Mouse (Mus musculus) lung, postnatal 25 days (tissue): ENCODE results near the gene Gm20388.
"Not testable (repeated sequence)": the region's sequence is repeated elsewhere in the genome, so short reads cannot be mapped to it uniquely, and the experiment has no call there.

Source experiments
- DNase-seq: peaks from one replicate; pipeline ENCODE4 v3.0.0; 2022; ENCODE audit warnings: low spot score

Gene Gm20388

DNA sequence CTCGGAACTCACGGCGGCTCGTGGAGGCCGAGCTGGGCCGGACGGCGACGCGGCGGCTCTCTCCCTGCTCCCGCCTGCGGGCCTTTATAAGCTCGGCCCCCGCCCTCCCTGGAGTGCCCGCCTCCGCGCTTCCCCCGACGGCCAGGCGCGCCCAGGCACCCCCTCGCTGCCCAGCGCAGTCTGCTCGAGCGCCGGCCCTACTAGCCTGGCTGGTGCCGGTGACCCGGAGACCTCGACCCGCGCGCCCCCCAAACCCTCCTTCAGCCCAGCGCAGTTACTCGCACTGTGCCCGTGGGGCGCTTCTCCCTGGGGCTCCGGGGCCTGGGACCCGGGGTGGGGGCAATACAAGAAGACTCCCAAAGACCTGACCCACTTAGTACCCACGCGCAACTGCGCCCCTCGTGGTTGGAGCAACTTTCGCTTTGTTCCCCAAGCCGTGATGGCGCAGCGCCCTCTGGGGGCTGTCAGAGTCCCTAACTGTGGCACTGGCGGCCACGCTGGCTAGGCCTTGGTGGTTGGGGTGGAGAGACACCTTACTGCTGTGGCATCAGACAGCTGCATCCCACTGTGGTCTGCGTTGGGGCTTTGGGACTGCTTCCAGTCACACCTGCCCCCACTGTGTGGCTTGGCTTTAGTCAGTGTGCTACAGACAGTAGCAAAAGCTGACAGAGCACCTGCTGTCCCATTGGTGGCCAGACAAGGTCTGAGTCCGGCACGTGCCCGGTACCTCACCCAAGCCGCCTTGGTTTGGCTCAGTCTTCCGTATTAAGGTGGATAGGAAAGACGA is 2640.8 kb downstream of the Gm20388 start, which contains the start of gene Piezo1:
Gene Piezo1, minus strand, starts transcription at position 65 of the 787 bp plus-strand sequence.
- DNase-seq: peak; percentile 94

DNA sequence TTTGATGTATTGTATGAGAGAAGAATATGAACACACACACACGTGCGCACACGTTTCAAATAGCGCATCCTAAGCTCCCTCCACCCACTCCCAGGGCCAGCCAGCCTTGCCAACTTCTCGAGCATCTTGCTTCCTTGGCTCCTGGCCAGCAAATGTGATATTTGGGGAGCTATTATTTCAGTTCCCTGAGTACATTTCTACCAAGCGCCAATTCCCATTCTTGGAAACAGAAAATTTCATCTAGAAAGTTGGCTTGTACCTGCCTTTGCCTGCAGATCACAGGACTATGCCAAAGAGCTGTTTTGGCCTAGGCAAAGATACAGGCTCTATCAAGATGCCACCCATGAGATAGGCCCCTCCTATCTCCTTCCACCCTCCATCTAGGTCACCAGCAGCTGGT is 2644.1 kb downstream of the Gm20388 start:
- DNase-seq: no peak

DNA sequence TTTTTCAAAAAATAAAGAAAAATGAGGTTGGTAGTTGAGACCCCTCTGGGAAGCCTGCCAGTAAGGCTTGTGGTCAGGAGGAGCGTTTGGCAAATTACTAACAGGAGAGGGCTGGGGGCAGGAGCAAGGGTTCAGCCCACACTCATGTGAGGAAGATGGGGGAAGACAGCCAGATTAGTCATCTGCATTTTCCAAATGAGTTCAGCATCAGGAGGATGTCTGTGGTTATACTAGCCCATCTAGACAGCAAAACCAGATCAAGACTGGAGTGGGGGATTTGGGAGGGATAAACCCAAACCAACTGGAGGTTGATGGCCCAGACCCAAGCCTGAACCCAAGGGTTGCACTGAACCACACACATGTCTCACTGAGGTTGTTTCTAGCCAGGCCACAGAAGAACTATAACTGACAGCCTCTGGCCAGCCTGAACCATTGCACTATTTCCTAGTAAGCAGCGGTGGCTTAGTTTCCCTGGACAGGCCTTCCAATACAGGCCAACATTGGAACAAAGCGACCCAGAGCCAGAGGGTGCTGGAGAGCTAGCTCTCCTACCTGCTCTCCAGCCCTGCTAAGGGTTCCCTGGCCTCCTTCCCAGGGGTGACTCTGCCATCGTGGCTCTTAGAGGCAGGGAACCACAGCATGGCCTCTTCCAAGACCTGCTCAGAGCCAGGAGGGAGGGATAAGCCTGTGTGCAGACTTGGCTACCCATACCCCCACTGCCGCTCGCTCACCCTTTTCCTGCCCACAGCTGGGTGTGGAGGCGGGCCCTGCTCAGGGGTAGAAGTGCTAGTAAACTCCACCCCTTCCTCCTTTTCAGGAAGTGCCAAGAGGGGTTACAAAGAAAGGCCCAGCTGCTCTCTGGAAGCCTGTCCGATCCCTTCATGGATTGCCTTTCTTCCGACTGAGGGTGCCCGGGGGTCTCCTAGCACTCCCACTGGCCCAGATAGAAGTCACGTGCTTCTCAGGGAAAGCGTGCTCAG is 2645.7 kb downstream of the Gm20388 start:
- peak; percentile 87 for DNase-seq

DNA sequence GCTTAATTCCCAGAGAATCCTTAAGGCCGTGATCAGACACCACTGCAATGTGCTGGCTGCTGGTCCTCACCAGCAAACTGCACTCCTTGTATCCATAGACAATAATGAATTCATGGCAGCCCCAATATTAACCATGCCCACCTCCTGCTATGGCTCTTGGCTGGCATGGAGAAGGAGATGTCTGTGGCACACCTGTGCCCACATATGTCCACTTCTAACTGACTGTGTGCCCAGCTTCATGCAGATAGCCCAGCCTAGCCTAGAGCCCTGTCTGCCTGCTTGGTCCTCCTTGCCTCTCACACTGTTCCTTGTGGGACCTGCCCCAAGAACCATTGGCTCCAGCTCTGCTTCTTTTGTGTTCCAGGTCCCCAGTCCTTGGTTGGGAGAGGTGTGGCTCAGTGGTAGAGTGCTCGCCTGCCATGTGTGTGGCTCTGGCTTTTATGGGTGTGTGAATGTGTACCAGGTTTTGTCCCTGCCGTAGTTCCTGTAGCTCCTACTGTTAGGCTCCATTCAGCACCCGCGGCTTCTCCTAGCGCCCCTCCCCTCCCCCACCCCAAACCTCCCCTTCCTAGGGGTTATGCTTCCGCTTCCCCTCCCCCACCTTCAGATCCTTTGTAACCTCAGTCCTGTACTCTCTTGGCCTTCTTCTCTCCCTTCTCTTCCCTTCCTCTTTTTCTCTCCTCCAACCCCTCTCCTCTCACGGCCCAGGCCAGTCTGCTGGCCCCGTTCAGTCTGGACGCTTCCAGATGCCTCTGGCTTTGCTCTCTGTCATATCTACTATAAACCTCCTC is 2646.8 kb downstream of the Gm20388 start:
- DNase-seq: no peak

DNA sequence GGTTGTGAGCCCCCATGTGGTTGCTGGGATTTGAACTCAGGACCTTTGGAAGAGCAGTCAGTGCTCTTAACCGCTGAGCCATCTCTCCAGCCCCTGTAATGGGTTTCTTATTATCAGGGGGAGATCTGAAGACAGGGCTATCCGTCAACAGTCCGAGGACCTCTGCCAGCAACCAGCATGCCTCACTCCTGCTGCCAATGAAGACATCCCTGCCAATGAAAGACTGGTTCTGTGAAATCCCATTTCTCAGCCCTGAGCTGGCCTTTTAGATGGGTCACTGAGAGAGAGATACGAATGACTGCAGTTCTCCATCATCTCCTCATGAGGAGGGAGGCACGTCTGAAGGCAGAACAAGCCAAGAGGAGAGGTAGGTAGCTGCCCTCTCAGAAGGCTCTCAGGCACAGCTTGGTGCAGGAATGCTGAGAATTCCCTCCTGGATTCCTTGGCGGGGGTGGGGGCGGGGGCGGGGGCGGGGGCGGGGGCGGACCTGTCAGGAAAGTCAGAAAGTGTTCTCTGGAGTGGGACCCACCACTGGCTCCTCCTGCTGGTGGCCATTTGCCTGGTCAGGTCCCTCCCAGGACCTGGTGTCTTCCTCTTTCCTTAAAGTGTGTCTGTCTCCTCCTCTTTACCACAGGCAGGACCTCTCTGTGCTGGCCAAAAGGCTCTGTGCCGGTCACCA is 2648.2 kb downstream of the Gm20388 start:
- DNase-seq: no peak

DNA sequence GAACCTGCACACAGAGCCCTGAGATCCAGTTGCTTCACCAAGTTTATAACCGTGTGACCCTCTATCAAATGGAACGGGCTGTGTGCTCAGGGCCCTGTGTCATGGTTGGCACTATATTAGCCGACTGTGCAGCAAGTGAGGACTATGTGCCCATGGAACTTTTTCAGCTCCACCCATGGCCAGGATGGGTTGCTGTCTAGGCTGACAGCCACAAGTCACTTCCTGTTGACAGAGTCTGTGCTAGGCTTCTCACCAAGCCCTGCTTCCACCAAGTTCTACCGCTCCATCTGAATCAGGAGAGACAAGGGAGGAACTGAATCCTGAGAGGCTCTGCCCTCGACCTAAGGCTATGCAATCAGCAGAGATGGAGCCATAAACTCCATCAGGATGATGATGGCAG is 2650.6 kb downstream of the Gm20388 start:
- DNase-seq: no peak

DNA sequence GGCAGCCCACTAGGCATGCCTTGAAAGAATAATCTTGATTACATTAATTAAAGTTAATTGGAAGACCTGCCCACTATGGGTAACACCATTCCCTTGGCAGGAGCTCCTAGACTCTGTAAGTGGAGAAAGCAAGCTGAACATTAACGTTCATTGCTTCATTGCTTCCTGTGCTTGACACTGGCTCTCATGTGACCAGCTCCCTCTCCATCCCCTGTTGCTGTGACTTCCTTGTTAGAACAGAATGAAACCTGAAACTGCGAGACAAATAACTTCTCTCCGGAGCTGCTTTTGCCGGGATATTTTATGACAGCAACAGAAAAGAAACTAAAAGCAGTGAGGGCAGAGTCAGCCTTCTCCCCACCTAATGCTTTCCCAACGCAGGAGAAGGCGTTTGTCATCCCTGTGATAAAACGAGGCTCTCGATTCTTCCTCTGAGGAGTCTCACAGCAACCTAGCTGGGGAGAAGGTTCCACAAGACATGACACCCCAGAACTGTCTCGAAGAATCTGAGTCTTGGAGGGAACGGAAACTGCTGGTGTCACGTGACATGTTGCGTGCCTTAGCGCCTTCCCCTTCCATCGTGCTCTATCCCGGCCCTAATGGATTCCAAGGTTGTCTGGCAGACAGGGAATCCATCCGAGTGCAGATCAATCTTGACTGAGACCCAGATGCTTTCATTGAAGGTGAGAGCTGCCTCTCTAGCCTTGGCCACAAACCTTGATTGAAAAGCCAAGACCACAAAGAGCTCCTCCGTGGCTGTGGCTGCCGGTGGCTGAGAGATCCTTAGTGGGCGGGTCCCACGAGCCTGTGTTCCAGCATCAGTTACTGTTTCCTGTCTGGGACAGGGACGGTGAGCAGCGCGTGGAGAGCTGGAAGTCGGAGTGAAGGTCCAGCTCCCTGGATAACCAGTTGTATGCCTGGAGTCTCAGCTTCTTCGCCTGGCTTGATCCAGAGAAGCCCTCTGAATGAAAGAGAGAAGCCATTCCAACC is 2654.0 kb downstream of the Gm20388 start:
- DNase-seq: no peak

DNA sequence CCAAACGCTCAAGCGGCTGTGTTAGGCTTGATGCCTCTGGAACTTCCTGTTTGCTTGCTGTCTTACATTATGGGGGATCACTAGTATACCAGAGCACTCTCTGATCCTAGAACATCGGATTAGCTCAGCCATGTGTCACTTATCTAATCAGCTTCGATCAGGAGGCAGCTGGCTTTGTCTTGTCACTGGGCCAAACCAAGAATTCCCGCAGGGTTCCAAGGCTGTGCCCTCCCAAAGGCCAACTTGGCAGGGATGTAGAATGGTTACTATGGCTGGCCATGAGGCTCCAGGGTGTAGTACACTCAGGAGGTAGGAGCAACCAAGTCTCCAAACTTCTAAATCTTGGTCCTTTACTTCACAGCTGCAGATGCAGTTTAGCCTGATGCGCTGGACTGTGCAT is 2656.1 kb downstream of the Gm20388 start:
- no peak for DNase-seq

DNA sequence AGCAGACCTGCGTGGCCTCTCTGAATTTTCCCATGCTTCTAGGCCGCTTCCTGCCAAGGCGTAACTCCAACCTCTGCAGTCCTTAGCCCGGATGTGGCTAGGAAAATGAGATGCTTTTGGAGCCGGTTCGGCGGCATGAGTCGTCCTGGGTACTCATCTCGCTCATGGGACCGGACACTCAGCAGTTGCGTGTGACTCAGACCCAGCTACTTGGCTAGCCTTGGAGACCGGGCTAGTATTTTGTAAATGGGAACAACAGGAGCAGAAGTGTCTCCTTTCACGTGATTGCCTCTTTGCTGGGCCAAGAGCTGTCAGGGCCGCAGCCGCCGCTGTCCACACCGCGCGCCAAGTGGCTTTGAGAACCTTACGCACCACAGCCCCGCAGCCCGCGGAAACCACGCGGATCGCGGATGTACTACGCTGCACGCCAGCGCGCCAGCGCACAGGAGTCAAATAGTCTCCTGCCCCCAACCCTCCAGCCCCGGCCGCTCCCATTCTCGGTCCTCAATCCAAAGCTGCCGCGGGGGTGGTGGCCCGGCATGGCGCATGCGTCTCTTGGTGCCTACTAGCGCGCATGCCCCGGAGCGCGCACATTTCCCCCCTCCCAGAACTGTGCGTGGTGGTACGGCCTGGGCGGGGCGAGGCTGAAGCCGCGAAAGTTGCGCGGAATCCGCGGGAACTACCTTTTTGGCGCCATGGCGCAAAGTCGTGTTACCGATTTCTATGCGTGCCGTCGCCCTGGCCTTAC is 2656.9 kb downstream of the Gm20388 start, which contains the start of gene Cdt1:
Gene Cdt1, plus strand, starts transcription at position 655 of the 748 bp plus-strand sequence.
- peak; percentile 95 for DNase-seq

DNA sequence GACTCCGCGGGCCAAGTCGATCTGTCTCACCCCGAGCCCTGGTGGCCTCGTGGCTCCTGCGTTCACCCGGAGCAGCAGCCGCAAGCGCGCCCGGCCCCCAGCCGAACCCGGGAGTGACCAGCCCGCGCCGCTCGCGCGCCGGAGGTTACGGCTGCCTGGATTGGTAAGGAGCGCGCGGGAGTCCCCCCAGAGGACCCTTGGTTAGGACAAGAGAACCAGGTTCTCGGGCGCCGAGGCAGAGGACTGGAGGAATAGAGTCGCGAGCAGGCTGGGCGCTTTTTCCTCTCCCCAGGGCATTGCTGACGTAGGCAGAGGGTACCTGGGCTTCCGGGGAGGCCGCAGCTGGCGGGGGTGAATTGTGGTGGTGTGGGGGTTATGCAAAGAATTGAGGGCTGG is 2657.5 kb downstream of the Gm20388 start:
- no peak for DNase-seq

DNA sequence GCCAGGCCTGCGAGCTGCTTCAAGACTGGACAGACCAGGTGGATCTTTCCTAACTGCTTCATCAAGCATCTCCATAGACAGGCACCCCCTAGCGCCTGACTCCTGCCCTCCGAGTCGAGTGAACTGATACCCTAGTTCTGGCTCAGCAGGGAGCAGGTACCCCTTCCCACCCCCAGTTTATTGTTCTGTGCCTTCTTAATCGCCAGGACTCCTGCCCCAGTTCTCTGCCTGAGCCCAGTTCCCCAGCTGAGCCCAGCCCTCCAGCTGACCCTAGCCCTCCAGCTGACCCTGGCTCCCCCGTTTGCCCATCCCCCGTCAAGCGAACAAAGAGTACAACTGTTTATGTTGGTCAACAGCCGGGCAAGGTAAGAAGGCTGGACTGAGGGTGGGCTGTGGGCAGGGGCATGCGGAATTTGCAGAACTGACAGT is 2658.3 kb downstream of the Gm20388 start:
- DNase-seq: no peak

DNA sequence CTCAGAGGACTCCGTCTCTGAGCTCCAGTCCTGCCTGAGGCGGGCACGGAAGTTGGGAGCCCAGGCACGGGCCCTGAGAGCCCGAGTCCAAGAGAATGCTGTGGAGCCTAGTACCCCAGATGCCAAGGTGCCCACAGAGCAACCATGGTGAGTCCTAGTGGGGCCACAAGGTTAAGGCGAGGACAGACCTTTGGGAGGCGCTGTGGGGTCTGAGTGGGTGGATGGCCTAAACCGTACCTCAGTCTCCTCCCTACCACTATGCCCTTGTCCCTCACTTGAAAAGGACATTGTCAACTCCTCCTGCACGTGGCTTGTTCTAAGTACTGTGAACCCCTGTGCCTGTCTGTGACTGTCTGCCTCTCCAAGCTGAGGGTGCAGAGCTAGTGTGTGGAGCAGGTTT is 2658.7 kb downstream of the Gm20388 start:
- no peak for DNase-seq

DNA sequence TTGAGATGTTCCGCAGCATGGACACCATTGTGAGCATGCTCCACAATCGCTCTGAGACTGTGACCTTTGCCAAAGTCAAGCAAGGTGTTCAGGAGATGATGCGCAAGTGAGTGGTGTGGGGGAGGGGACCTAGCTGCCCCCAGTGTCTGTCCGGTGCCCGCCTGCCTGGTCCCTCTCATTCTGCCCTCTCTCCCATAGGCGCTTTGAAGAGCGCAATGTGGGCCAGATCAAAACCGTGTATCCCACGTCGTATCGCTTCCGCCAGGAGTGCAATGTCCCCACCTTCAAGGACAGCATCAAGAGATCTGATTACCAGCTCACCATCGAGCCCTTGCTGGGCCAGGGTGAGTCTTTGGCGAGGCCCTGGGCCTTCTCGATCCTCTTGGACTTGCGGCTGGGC is 2659.4 kb downstream of the Gm20388 start:
- DNase-seq: no peak

DNA sequence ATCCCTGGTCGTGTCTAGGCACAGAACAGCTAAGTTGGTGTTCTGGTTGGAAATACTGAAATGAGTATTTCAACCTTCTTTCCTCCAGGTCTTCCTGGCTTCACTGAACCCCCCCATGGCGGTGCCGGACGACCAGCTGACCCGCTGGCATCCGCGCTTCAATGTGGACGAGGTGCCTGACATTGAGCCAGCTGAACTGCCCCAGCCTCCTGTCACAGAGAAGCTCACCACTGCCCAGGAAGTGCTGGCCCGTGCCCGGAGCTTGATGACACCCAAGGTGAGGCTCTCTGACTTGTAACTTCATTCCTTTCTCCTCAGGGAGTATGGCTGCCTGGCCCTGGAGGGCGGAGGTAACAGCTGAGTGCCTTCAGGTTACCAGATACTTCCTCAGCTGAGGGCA is 2660.5 kb downstream of the Gm20388 start:
- DNase-seq: no peak

DNA sequence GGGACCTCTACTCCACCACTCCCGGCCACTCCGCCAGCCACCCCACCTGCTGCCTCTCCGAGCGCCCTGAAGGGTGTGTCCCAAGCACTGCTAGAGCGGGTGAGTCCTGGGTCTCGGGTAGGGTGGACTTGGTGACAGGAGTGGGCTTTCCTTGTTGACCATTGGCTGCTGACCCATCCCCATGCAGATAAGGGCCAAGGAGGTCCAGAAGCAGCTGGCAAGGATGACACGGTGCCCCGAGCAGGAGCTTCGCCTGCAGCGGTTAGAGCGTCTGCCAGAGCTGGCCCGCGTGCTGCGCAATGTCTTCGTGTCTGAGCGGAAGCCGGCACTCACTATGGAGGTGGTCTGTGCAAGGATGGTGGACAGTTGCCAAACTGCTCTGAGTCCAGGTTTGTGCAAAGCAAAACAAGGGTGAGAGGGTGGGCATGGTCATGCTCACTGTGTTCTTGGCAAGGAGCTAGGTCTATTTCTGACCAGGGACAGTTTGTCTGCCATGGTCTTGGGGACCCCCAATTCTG is 2661.2 kb downstream of the Gm20388 start:
- no peak for DNase-seq

DNA sequence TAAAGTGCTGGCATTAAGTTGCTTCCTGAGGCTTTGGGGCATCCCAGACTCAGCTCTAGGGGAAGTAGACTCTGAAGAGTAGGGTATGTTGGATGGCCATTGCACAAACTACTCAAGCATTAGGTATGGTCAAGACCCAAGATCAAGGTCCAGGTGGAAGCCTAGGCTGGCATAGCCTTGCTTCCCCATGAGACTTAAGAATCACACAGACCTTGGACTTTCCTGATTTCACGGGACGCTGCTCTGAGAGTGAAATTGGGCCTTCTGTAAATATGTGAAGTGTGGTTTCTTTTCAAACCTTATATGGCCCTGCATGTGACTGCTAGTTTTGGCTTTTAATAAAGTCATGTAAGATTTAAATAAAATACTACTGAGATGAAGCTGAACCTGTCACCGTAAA is 2662.1 kb downstream of the Gm20388 start:
- DNase-seq: no peak

DNA sequence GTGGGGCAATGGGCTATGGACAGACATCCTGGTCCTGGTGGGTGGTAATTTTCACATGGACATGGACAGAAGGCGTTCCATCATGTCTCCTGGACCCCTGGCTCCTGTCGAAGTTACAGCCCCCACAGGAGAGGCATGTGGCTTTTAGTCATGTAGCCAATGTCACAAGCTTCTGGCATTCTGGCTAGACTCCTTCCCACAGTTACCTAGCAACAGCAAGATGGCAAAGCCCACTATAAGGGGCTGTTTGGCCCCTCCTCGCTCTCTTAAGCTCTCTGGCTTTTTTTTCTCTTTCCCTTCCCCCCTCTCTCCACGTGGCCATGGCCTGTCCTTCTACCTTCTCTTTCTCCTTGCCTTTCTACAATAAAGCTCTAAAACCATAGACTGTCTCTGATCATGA is 2662.5 kb downstream of the Gm20388 start:
- not testable (repeated sequence) for DNase-seq

DNA sequence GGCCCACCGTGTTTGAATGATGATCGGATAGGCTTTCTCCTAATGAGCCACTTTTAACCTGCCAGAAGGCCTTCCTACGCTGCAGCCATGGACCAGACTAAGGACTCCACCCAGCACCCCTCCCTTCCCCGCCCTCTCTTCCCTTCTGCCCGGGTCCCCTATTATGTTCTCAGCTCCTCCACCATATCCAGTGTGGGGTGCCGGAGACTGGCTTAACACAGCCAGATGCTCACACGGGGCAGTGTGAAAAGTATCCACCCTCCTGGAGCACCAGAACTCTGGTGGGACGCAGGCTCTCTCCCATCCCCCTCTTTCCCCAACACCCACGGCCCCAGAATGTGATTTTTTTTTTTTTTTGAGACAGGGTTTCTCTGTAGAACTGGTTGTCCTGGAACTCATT is 2662.9 kb downstream of the Gm20388 start:
- no peak for DNase-seq

DNA sequence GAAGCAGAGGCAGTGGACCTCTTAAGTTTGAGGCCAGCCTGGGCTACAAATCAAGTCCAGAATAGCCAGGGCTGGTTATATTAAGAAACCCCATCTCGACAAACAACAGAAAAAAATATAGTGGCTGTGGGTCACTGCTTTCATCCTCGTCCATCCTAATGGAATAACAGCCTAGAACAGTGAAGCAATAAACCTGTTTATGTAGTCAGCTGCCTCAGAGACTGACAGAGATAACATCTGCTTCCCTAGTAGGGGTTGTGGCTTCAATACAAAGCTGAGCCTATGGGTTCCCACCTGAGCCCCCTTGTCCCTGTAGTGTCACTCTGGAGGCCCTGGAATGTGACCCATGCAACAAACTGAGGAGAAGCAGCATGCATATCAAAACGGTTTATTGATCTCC is 2663.6 kb downstream of the Gm20388 start:
- no peak for DNase-seq
